Mouse (Mus musculus): ENCODE data around the gene Kcnk5.

Gene Kcnk5

GRCm38 (mm10) chr14:20181466-20181921 lies at the start of gene Kcnk5:
Gene Kcnk5, minus strand, starts transcription at chr14:20181809.
- peak; percentile 87 for DNase-seq (ENCODE audit: low spot score)

- DNase-seq (ENCODE audit: low spot score), result no peak
These were observed 48.5 kb upstream of the Kcnk5 start for GRCm38 (mm10) chr14:20230063-20230491.

- no peak for DNase-seq (ENCODE audit: low spot score)
These were observed 47.8 kb upstream of the Kcnk5 start for GRCm38 (mm10) chr14:20229437-20229836.

GRCm38 (mm10) chr14:20228336-20228735 lies 46.7 kb upstream of the Kcnk5 start:
- DNase-seq (ENCODE audit: low spot score), result no peak

- no peak for DNase-seq (ENCODE audit: low spot score)
These were observed 45.4 kb upstream of the Kcnk5 start for GRCm38 (mm10) chr14:20226982-20227381.

GRCm38 (mm10) chr14:20226488-20226887 lies 44.9 kb upstream of the Kcnk5 start:
- no peak for DNase-seq (ENCODE audit: low spot score)

GRCm38 (mm10) chr14:20225525-20225924 lies 43.9 kb upstream of the Kcnk5 start:
- DNase-seq (ENCODE audit: low spot score), result no peak

- DNase-seq (ENCODE audit: low spot score), result no peak
These were observed 43.1 kb upstream of the Kcnk5 start for GRCm38 (mm10) chr14:20224576-20225218.

GRCm38 (mm10) chr14:20224163-20224562 lies 42.6 kb upstream of the Kcnk5 start:
- no peak for DNase-seq (ENCODE audit: low spot score)

- no peak for DNase-seq (ENCODE audit: low spot score)
These were observed 41.6 kb upstream of the Kcnk5 start for GRCm38 (mm10) chr14:20223253-20223652.

- DNase-seq (ENCODE audit: low spot score), result no peak
These were observed 39.5 kb upstream of the Kcnk5 start for GRCm38 (mm10) chr14:20221083-20221482.

- no peak for DNase-seq (ENCODE audit: low spot score)
These were observed 38.2 kb upstream of the Kcnk5 start for GRCm38 (mm10) chr14:20219849-20220248.

- no peak for DNase-seq (ENCODE audit: low spot score)
These were observed 35.8 kb upstream of the Kcnk5 start for GRCm38 (mm10) chr14:20217299-20217864.

- no peak for DNase-seq (ENCODE audit: low spot score)
These were observed 35.1 kb upstream of the Kcnk5 start for GRCm38 (mm10) chr14:20216561-20217298.

GRCm38 (mm10) chr14:20215826-20216225 lies 34.2 kb upstream of the Kcnk5 start:
- no peak for DNase-seq (ENCODE audit: low spot score)

- DNase-seq (ENCODE audit: low spot score), result no peak
These were observed 32.5 kb upstream of the Kcnk5 start for GRCm38 (mm10) chr14:20214125-20214524.

- DNase-seq (ENCODE audit: low spot score), result no peak
These were observed 30.4 kb upstream of the Kcnk5 start for GRCm38 (mm10) chr14:20211754-20212601.

GRCm38 (mm10) chr14:20209926-20210325 lies 28.3 kb upstream of the Kcnk5 start:
- DNase-seq (ENCODE audit: low spot score), result no peak

- DNase-seq (ENCODE audit: low spot score), result no peak
These were observed 26.8 kb upstream of the Kcnk5 start for GRCm38 (mm10) chr14:20208435-20208834.

- DNase-seq (ENCODE audit: low spot score), result no peak
These were observed 24.1 kb upstream of the Kcnk5 start for GRCm38 (mm10) chr14:20205747-20206146.

GRCm38 (mm10) chr14:20203301-20203700 lies 21.7 kb upstream of the Kcnk5 start:
- no peak for DNase-seq (ENCODE audit: low spot score)

GRCm38 (mm10) chr14:20202655-20203181 lies 21.1 kb upstream of the Kcnk5 start:
- no peak for DNase-seq (ENCODE audit: low spot score)
